Mouse (Mus musculus): ENCODE results near the gene Myo1b.

DNA sequence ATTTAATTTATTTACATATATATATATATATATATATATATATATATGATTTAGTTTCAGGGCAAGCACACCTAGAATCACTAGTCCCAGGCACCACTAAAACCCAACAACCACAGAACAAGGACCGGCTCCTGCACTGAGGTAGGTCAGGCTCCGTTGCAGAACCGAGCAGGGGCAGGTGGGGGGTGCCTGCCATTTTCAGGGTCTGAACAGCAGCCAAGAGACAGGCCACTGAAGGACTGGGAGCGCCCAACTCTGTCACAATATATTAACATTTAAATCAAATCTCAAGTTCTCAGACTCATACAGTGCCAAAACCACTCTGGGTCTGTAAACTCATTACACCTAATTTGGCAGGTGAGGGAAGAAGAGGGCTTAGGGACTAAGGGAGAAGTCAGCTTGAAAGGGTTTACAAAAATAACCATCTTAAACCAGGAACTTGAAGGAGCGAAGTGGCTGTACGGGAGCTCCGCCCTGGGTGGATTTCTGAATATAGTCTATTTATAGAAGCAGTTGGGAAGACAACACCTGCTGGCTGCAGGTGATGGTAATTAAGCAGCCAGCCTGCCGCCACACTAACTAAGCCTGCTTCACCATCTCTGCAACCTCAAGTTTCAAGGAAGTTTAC, 30.4 kb downstream of the Myo1b start:
- TF ChIP-seq CTCF (IDR thresholded peaks at IDR 0.05) (no peak), POLR2A (IDR thresholded peaks at IDR 0.05; ENCODE audit: insufficient read depth, low read depth, low read length) (no peak), EP300 (IDR thresholded peaks at IDR 0.05; ENCODE audit: insufficient read depth, low read depth, low read length) (no peak)
